Mouse (Mus musculus): ENCODE results near the gene Nckap5. TPM values are rescaled to one million over a fixed set of nuclear protein-coding genes. Genes with fewer than 3 reads are reported as not detected.
A peak's percentile ranks its signal among the peaks of the same experiment; 100 is the strongest.

The Nckap5 gene
- polyA plus RNA-seq, 1 experiment from 2014 or later = 22.1 TPM

DNA sequence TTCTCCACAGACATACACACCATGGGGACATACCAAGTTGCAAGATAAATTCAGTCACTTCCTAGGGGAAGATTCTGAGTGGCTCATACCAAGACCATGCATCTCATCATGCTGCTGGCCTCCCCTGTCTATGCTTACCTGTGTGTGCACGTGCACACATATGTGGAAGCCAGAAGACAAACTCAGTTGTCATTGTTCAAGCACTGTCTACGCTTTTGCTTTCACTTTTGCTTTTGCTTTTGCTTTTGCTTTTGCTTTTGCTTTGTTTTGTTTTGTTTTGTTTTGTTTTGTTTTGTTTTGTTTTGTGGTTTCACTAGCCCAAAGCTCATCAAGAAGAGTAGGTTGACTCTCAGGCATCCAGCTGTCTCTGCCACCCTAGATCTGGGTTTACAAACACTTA, 67.4 kb downstream of the Nckap5 start:
- no peak overlapping the region for H3K27ac ChIP-seq
- no peak overlapping the region for H3K4me3 ChIP-seq
- no peak overlapping the region for H3K4me2 ChIP-seq
- WGBS = 89% methylated on average over 2 of the region's 2 CpGs
- 0 out of 2 replicates have a peak, but pooled peaks cover 4% of the 10 kb centered on the region for H3K4me1 ChIP-seq
- no peaks in the 10 kb centered on the region for H3K27me3 ChIP-seq
- no peak overlapping the region for H3K9ac ChIP-seq
- 0 out of 2 replicates have a peak, but pooled peaks cover 2% of the 10 kb centered on the region for H3K36me3 ChIP-seq (ENCODE audit: poor library complexity, severe bottlenecking)
- no peaks in the 10 kb centered on the region for H3K9me3 ChIP-seq (replicated peaks)
- no peak for ATAC-seq

DNA sequence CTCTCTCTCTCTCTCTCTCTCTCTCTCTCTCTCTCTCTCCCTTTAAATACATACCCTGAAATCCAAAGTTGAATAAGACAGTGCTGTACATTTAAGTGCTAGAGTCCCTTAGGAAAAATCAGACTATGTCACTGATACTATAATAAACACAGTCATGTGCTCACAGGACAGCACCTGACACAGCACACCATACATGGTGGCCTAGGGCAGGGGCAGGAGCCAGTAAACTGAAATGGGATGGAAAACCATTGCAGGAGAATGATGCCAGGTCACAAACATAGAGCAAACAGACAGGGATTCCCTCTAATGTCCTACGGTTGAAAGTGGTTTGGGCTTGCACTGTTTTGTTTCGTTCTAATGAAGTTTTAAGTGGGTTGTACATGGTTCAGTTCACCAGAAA, 70.2 kb downstream of the Nckap5 start:
- 0 out of 2 replicates have a peak, but pooled peaks cover 2% of the 10 kb centered on the region for H3K36me3 ChIP-seq (ENCODE audit: poor library complexity, severe bottlenecking)
- no peak for ATAC-seq
- no peak overlapping the region for H3K4me2 ChIP-seq
- no peaks in the 10 kb centered on the region for H3K27me3 ChIP-seq
- no peak overlapping the region for H3K9ac ChIP-seq
- 17% methylated on average over 2 of the region's 2 CpGs for WGBS
- no peak overlapping the region for H3K4me3 ChIP-seq
- H3K4me1 ChIP-seq = 0 out of 2 replicates have a peak, but pooled peaks cover 4% of the 10 kb centered on the region
- no peak overlapping the region for H3K27ac ChIP-seq
- H3K9me3 ChIP-seq (replicated peaks) = no peaks in the 10 kb centered on the region

DNA sequence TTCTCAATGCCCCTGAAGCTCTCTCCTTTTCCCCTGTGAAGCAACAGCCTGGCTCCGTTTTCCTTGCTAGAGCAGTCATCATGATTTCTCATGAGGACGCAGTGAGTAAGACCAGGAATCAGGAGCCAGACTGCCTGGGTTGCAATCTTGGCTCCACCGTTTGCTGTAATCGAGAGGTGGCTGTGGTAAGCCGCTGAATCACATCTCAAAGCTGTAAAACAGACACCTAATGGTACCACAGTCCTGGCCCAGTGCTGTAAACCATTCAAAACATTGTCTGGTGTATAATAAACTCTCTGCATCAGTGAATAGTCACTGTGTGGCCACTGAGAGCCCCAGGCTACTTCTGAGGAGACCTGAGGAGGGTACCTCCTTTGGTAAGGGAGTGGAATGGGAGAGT, 74.9 kb downstream of the Nckap5 start:
- no peak overlapping the region for H3K4me2 ChIP-seq
- H3K27me3 ChIP-seq = no peaks in the 10 kb centered on the region
- ATAC-seq = no peak
- 80% methylated on average over 5 of the region's 5 CpGs for WGBS
- no peak overlapping the region for H3K9ac ChIP-seq
- no peak overlapping the region for H3K27ac ChIP-seq
- H3K4me1 ChIP-seq = peaks cover 20% of the 10 kb centered on the region; the same call in 1 of the 2 replicates
- 0 out of 2 replicates have a peak, but pooled peaks cover 2% of the 10 kb centered on the region for H3K36me3 ChIP-seq (ENCODE audit: poor library complexity, severe bottlenecking)
- no peak overlapping the region for H3K4me3 ChIP-seq
- no peaks in the 10 kb centered on the region for H3K9me3 ChIP-seq (replicated peaks)

DNA sequence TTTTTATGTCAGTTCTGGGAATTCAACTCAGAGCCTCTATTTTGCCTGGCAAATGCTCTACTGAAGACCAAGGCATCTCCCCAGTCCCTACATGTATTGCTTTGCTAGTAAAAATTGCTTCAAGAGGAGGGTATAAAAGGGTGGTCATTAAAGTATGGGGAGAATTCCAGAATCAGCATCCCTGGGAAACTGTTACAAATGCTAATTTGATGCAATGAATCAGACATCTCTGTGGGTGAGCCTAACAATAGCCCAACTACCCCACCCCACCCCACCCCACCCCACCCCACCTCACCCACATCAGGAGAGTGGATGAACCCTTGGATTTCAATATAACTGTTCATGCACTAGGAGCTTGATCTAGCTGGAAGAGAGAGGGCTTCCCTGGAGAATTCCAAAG, 77.0 kb downstream of the Nckap5 start:
- Histone ChIP-seq H3K9ac (no peak overlapping the region), H3K27me3 (no peaks in the 10 kb centered on the region), H3K4me2 (no peak overlapping the region), H3K4me1 (peaks cover 20% of the 10 kb centered on the region; the same call in 1 of the 2 replicates), H3K4me3 (no peak overlapping the region), H3K9me3 (replicated peaks) (no peaks in the 10 kb centered on the region), H3K36me3 (ENCODE audit: poor library complexity, severe bottlenecking) (no peaks in the 10 kb centered on the region), H3K27ac (no peak overlapping the region)
- no peak for ATAC-seq

DNA sequence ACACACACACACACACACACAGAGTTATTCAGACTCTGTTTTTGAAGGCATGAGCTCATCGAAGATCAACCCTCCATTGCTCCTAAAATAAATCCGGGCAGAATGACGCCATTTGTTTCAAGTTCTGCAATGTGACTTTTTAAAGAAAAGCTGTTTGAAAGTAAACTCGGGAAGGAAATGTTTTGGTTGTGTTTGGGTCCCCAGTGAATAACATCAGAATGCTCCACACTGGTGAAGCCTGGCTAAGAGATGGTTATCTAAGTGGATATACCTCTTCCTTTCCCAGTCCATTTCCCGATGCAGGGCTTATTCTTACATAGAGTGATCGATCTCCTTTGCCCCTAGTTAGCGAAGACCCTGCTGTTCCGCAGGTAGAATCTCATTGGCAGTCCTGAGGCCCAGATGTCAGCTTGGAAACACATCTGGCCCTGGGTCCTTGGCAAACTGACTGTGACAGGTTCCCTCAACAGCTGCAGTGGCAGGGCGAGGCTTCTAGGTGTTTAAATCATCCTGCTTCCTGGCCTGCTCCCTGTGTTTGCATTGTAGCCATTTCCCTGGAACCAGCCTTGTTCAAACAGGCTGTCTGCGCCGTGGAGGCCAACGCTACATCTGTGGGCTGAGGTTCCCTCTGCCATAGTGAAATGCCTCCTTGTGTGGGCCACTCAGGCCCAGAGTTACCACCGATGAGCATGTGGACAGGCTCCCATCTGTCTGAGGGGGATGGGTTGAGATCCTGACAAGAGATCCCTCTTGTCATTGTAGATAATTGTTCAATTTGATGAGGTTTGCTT, 78.2 kb downstream of the Nckap5 start:
- no peak overlapping the region for H3K27ac ChIP-seq
- no peak overlapping the region for H3K4me3 ChIP-seq
- peaks cover 20% of the 10 kb centered on the region; the same call in 1 of the 2 replicates for H3K4me1 ChIP-seq
- H3K4me2 ChIP-seq = no peak overlapping the region
- H3K27me3 ChIP-seq = no peaks in the 10 kb centered on the region
- whole genome bisulfite sequencing = 88% methylated on average over 13 of the region's 13 CpGs
- no peaks in the 10 kb centered on the region for H3K9me3 ChIP-seq (replicated peaks)
- no peaks in the 10 kb centered on the region for H3K36me3 ChIP-seq (ENCODE audit: poor library complexity, severe bottlenecking)
- no peak overlapping the region for H3K9ac ChIP-seq
- ATAC-seq = no peak

DNA sequence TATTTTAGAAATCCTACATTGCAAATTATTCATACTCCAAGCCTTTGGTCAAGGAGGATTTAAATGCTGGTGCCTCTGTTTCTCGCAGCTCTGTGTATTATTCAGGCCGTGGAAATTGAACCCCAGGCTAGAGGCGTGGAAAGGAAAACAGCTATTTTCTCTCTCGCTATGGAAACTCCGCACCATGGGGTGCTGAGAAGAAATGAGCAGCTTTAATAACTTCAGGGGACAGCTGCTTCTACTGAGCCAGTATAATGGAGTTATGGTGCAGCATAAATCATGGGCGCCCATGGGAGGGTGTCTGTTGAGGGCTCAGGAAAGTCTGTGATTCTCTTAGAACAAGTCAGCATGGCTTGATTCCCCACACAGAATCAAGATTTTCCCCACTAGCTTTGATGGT, 79.5 kb downstream of the Nckap5 start:
- Histone ChIP-seq H3K27me3 (no peaks in the 10 kb centered on the region), H3K9me3 (replicated peaks) (no peaks in the 10 kb centered on the region), H3K4me2 (no peak overlapping the region), H3K4me1 (peaks cover 20% of the 10 kb centered on the region; the same call in 1 of the 2 replicates), H3K4me3 (no peak overlapping the region), H3K27ac (0 out of 2 replicates have a peak overlapping the region, but pooled peaks have one; percentile 27), H3K9ac (no peak overlapping the region), H3K36me3 (ENCODE audit: poor library complexity, severe bottlenecking) (no peaks in the 10 kb centered on the region)
- 43% methylated on average over 6 of the region's 6 CpGs for WGBS
- 0 out of 2 replicates have a peak, but pooled peaks have one; percentile 54 for ATAC-seq

DNA sequence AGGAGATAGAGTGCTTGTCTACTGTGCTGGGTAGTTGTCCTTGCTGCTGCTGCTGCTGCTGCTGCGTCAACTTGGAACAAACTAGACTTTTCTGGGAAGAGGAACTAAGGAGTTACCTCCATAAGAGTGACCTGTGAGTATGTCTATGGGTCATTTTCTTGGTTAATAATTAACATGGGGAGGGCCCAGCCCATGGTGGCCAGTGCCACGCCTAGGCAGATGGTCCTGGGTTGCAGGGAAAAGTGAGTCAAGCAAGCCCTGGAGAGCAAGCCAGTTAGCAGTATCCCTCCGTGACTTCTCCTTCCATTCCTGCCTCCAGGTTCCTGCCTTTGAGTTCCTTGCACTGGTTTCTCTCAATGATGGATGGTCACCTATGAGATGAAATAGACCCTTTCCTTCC, 80.4 kb downstream of the Nckap5 start:
- Histone ChIP-seq H3K27ac (no peak overlapping the region), H3K9me3 (replicated peaks) (no peaks in the 10 kb centered on the region), H3K27me3 (no peaks in the 10 kb centered on the region), H3K36me3 (ENCODE audit: poor library complexity, severe bottlenecking) (no peaks in the 10 kb centered on the region), H3K9ac (no peak overlapping the region), H3K4me1 (peaks cover 28% of the 10 kb centered on the region), H3K4me3 (no peak overlapping the region), H3K4me2 (no peak overlapping the region)
- no peak for ATAC-seq
- 97% methylated on average over 3 of the region's 3 CpGs for WGBS

DNA sequence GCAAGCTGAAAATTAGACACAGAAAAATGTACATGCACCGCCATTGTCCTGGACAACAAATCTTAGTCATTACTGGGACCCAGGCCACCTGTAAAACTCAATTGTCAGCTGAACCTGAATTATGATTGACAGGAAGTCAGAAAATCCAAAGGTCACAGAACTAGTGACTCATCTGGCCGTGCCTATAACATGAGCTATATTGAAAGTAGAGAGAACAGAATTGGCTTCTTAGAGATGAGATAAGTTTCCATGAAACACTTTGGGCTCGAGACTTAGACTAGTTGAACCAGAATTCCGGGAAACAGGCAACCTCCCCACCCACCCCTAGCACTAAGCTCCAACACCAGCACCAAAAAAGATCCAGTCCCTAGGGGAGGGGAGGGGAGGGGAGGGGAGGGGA, 82.7 kb downstream of the Nckap5 start:
- 86% methylated on average over 4 of the region's 4 CpGs for WGBS

DNA sequence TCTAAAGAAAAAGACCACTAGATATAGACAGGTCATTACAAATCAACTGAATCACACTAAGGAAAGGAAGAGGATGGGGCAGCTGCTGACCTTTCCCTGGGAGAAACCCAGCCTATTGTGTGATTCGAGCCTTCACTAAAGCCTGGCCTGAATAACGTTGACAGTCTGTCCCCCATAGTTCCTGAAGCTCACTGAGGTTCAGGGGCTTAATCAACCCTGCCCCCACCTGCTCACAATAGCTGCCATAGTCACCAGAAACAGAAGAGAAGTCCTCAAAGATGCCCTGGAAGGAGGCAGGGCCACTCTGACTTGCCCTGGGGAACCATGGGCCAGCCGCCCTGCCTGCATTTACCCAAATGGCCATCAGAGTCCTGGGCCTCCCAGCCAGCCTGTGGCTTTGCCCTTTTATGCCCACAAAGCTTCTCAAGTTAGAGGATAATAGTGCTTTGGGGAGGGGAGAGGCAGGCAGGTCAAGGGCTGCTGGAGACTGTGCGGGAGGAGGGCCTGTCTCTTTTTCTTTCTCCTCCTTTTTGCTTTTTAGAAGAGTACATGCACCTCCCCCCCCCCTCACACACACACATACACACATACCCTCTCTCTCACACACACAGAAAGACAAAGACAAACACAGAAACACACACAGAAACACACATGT, 85.0 kb downstream of the Nckap5 start:
- H3K9ac ChIP-seq = 0 out of 2 replicates have a peak overlapping the region, but pooled peaks have one; percentile 26
- 6% methylated on average over 4 of the region's 4 CpGs for WGBS
- peak; percentile 43; the same call in 1 of the 2 replicates for ATAC-seq

More for the DNA sequence above, 82.7 kb downstream of the Nckap5 start:
- ATAC-seq = no peak
- Histone ChIP-seq H3K27ac (no peak overlapping the region), H3K4me3 (no peak overlapping the region), H3K27me3 (no peaks in the 10 kb centered on the region), H3K9me3 (replicated peaks) (no peaks in the 10 kb centered on the region), H3K4me1 (peaks cover 30% of the 10 kb centered on the region), H3K4me2 (no peak overlapping the region), H3K36me3 (ENCODE audit: poor library complexity, severe bottlenecking) (no peaks in the 10 kb centered on the region), H3K9ac (no peak overlapping the region)

DNA sequence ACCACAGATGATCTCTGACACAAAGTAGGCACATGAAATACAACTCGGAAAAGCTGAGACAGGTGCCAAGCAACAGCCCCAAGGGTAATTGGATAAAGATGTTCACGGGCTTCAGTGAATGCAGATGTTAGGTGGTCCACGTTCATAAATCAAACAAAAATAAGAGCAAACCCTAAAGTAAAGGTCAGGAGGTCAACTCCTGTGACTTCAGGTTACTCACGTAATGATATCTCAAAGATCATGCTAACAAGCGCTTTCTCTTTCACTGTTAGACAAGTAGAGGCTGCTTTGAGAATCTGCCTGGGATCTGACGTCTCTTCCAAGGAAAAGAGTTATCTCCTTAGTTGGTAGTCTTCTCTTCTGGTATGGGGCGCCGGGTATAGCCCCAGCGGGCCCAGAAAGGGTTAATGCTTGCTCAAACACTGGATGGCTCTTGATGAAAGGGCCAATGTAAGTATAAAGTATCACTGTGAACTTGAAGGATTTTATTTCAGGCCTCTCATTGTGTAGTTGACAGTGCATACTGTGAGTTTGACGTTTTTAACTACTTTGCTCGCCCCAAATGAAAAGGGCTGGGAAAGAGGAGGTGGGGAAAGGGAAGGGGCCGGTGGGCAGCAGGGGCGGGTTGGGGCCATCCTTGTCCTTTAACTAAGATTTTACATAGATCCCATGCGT, 85.8 kb downstream of the Nckap5 start:
- no peak overlapping the region; the same call in 1 of the 2 replicates for H3K4me2 ChIP-seq

More for the DNA sequence above, 85.0 kb downstream of the Nckap5 start:
- Histone ChIP-seq H3K27me3 (no peaks in the 10 kb centered on the region), H3K4me3 (no peak overlapping the region), H3K4me2 (no peak overlapping the region), H3K4me1 (peaks cover 17% of the 10 kb centered on the region), H3K36me3 (ENCODE audit: poor library complexity, severe bottlenecking) (no peaks in the 10 kb centered on the region), H3K9me3 (replicated peaks) (no peaks in the 10 kb centered on the region), H3K27ac (peak overlapping the region; percentile 48; the same call in 1 of the 2 replicates)

DNA sequence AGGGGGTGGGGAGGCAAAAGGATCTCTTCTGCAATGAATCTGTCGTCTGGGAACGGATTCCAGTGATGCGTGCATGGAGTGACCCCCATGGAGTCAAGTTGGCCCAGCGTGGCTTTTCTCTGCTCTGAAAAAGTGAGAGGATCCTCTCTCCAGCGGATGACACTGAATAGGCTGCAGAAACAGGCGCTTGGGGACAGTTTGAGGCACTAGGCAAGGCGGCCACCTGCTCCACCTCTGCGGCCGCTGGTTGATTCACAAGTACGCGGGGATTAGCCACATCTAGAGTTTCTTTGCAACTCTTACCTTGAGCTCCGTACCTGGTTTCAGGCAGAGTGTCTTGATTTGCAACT, 92.3 kb downstream of the Nckap5 start:
- 1% methylated on average over 12 of the region's 12 CpGs for WGBS
- H3K27me3 ChIP-seq = no peaks in the 10 kb centered on the region
- no peaks in the 10 kb centered on the region for H3K9me3 ChIP-seq (replicated peaks)
- H3K36me3 ChIP-seq (ENCODE audit: poor library complexity, severe bottlenecking) = no peaks in the 10 kb centered on the region
- no peak; the same call in 1 of the 2 replicates for ATAC-seq
- H3K9ac ChIP-seq = peak overlapping the region; percentile 65
- peak overlapping the region; percentile 43 for H3K4me3 ChIP-seq
- H3K4me1 ChIP-seq = peaks cover 35% of the 10 kb centered on the region
- peak overlapping the region; percentile 66; the same call in 1 of the 2 replicates for H3K27ac ChIP-seq
- peak overlapping the region; percentile 65 for H3K4me2 ChIP-seq

More for the DNA sequence above, 85.8 kb downstream of the Nckap5 start:
- no peaks in the 10 kb centered on the region for H3K9me3 ChIP-seq (replicated peaks)
- H3K9ac ChIP-seq = 0 out of 2 replicates have a peak overlapping the region, but pooled peaks have one; percentile 12
- no peaks in the 10 kb centered on the region for H3K36me3 ChIP-seq (ENCODE audit: poor library complexity, severe bottlenecking)
- WGBS = 48% methylated on average over 14 of the region's 14 CpGs
- H3K4me1 ChIP-seq = peaks cover 17% of the 10 kb centered on the region
- H3K4me3 ChIP-seq = no peak overlapping the region
- no peaks in the 10 kb centered on the region for H3K27me3 ChIP-seq
- no peak overlapping the region for H3K27ac ChIP-seq
- no peak; the same call in 1 of the 2 replicates for ATAC-seq

Measured in forebrain, embryonic 13.5 days (tissue).